Mouse (Mus musculus) ES-E14 (cell line): Measurements from ENCODE around the gene Snai1. TPM values are rescaled to one million over a fixed set of nuclear protein-coding genes. Genes with fewer than 3 reads are reported as not detected.

Experiments
- DNase-seq: peaks from one replicate; pipeline ENCODE4 v3.0.0-alpha.2; 2013; ENCODE audit warnings: low read depth, low spot score
- H3K27ac ChIP-seq: 2 replicates; pipeline ENCODE4 v1.5.1; 2012; ENCODE audit warnings: low read depth, mild to moderate bottlenecking, low read length, moderate library complexity, mixed read lengths; ENCODE audit not compliant: poor library complexity, insufficient read depth, severe bottlenecking
- H3K36me3 ChIP-seq: 2 replicates; pipeline ENCODE4 v1.6.1; 2012; ENCODE audit warnings: mild to moderate bottlenecking, low read length, moderate library complexity, mixed read lengths; ENCODE audit not compliant: control insufficient read depth, poor library complexity, insufficient read depth, severe bottlenecking
- H3K4me1 ChIP-seq, 2 experiments: fragments of 150-350 bp in 1 of 2; sonication (generic) in 1 of 2; 2 replicates each; pipeline ENCODE4 v1.6.1; 2012; ENCODE audit warnings: low read length in 2 of 2, mild to moderate bottlenecking in 1 of 2, mixed read lengths in 1 of 2; ENCODE audit not compliant: control insufficient read depth in 2 of 2, insufficient read depth in 2 of 2, poor library complexity in 1 of 2
- H3K4me3 ChIP-seq, 2 experiments: fragments of 150-350 bp in 1 of 2; sonication (generic) in 1 of 2; 2 replicates each; pipeline ENCODE4 v1.5.1; 2012; ENCODE audit warnings: low read length in 2 of 2, low read depth in 1 of 2, mild to moderate bottlenecking in 1 of 2, mixed read lengths in 1 of 2; ENCODE audit not compliant: insufficient read depth in 1 of 2, poor library complexity in 1 of 2, severe bottlenecking in 1 of 2
- H3K9ac ChIP-seq: 2 replicates; pipeline ENCODE4 v1.6.1; 2012; ENCODE audit warnings: low read depth, mild to moderate bottlenecking, low read length, mixed read lengths; ENCODE audit not compliant: poor library complexity, insufficient read depth, severe bottlenecking
- H3K9me3 ChIP-seq: fragments of 150-350 bp; sonication (generic); 2 replicates; pipeline ENCODE4 v1.6.1; 2012; ENCODE audit warnings: low read depth, mild to moderate bottlenecking, low read length; ENCODE audit not compliant: control insufficient read depth, insufficient read depth
- CHD2 ChIP-seq: IDR thresholded peaks from 2 replicates; pipeline ENCODE4 v1.6.1; 2014; ENCODE audit warnings: mild to moderate bottlenecking, low read depth, low read length, inconsistent platforms
- HCFC1 ChIP-seq: IDR thresholded peaks from 2 replicates; pipeline ENCODE4 v1.6.1; 2012; ENCODE audit warnings: low read length, inconsistent platforms, borderline replicate concordance; ENCODE audit not compliant: insufficient read depth
- MAFK ChIP-seq: IDR thresholded peaks from 2 replicates; pipeline ENCODE4 v1.6.1; 2014; ENCODE audit warnings: mild to moderate bottlenecking, low read depth, low read length, inconsistent platforms; ENCODE audit not compliant: insufficient read depth
- ZC3H11A ChIP-seq: IDR thresholded peaks from 2 replicates; pipeline ENCODE4 v1.6.1; 2012; ENCODE audit warnings: low read depth, mild to moderate bottlenecking, inconsistent platforms, low read length, borderline replicate concordance
- ZNF384 ChIP-seq: IDR thresholded peaks from 2 replicates; pipeline ENCODE4 v1.6.1; 2012; ENCODE audit warnings: low read depth, low read length, inconsistent platforms
- in situ Hi-C, 2 experiments: fragments of 600-800 bp; cut with MboI; formaldehyde crosslinking; loops; one replicate each; pipeline ENCODE4 v1.15.1; 2025; ENCODE audit warnings: low sequenced_read_pairs in 2 of 2, inconsistent platforms in 1 of 2; ENCODE audit not compliant: unreplicated experiment in 2 of 2
- total RNA-seq: library from RNA; depleted of rRNA; stranded (reverse); fragments of 300-350 nt; gene quantifications from 2 replicates; pipeline ENCODE4 v1.2.3, GENCODE M21; 2012

Snai1 gene
- total RNA-seq, 1 experiment, result 3.4 TPM

GRCm38 (mm10) chr2:167544004-167544356 is 6.0 kb downstream of the Snai1 start:
- no peak for DNase-seq
- no peak overlapping the region for H3K4me3 ChIP-seq
- no peak for TF ChIP-seq ZNF384
- no peak for TF ChIP-seq CHD2
- TF ChIP-seq ZC3H11A, result no peak
- no peak for TF ChIP-seq MAFK
- no peak for TF ChIP-seq HCFC1

GRCm38 (mm10) chr2:167544456-167544855 is 6.5 kb downstream of the Snai1 start:
- no peak for DNase-seq
- Histone ChIP-seq H3K36me3 (peaks cover 5% of the 10 kb centered on the region; the same call in 1 of the 2 replicates), H3K4me3 (no peak overlapping the region), H3K9me3 (no peaks in the 10 kb centered on the region), H3K27ac (no peak overlapping the region), H3K9ac (no peak overlapping the region), H3K4me1 (peaks cover 5 to 39% of the 10 kb centered on the region in 2 experiments; a peak in 3 of 4 replicates)
- in situ Hi-C loops, result no loop called here
- TF ChIP-seq ZNF384 (no peak), CHD2 (no peak), MAFK (no peak)

More at GRCm38 (mm10) chr2:167544004-167544356, 6.0 kb downstream of the Snai1 start:
- H3K36me3 ChIP-seq, result peaks cover 5% of the 10 kb centered on the region; the same call in 1 of the 2 replicates
- H3K27ac ChIP-seq, result no peak overlapping the region; the same call in 1 of the 2 replicates
- peak overlapping the region; percentile 15; the same call in 1 of the 2 replicates for H3K9ac ChIP-seq
- in situ Hi-C loops, result no loop called here
- no peaks in the 10 kb centered on the region for H3K9me3 ChIP-seq
- peaks cover 5 to 39% of the 10 kb centered on the region in 2 experiments; a peak in 3 of 4 replicates for H3K4me1 ChIP-seq

- in situ Hi-C loops, result loop anchor here in 1 of 2 experiments (5.0 kb wide), 1 partner anchor 51 kb away; no protein-coding TSS in a partner anchor
- H3K9me3 ChIP-seq, result no peaks in the 10 kb centered on the region
- peaks cover 5% of the 10 kb centered on the region; the same call in 1 of the 2 replicates for H3K36me3 ChIP-seq
- H3K27ac ChIP-seq, result no peak overlapping the region
- H3K4me3 ChIP-seq, result peak overlapping the region; percentile 6 to 12; a peak in 1 of 4 replicates
- H3K9ac ChIP-seq, result no peak overlapping the region
- DNase-seq, result no peak
- H3K4me1 ChIP-seq, result peaks cover 3 to 32% of the 10 kb centered on the region in 2 experiments; a peak in 3 of 4 replicates
- TF ChIP-seq MAFK, result no peak
- TF ChIP-seq ZNF384, result no peak
- no peak for TF ChIP-seq ZC3H11A
- no peak for TF ChIP-seq CHD2
- TF ChIP-seq HCFC1, result no peak
These were observed 8.6 kb downstream of the Snai1 start for GRCm38 (mm10) chr2:167546447-167547195.

- no peak for DNase-seq
- in situ Hi-C loops, result loop anchor here in 1 of 2 experiments (5.0 kb wide), 1 partner anchor 50 kb away; no protein-coding TSS in a partner anchor
- TF ChIP-seq MAFK, result no peak
- no peak for TF ChIP-seq HCFC1
- TF ChIP-seq ZC3H11A, result no peak
- no peak for TF ChIP-seq ZNF384
- TF ChIP-seq CHD2, result no peak
- Histone ChIP-seq H3K4me3 (no peak overlapping the region), H3K27ac (no peak overlapping the region), H3K9ac (no peak overlapping the region), H3K36me3 (no peaks in the 10 kb centered on the region), H3K9me3 (no peaks in the 10 kb centered on the region), H3K4me1 (peaks cover 3 to 27% of the 10 kb centered on the region in 2 experiments; a peak in 3 of 4 replicates)
These were observed 9.4 kb downstream of the Snai1 start for GRCm38 (mm10) chr2:167547444-167547843.
